Mouse (Mus musculus) midbrain, embryonic 13.5 days (tissue): Measurements from ENCODE around the gene Dpep3. TPM values are rescaled to one million over a fixed set of nuclear protein-coding genes. Genes with fewer than 3 reads are reported as not detected.
"Not testable (repeated sequence)": the region's sequence is repeated elsewhere in the genome, so short reads cannot be mapped to it uniquely, and the experiment has no call there.

Experiments
- ATAC-seq: fragments of 200-750 bp; cut with Nextera tagmentation; 2 replicates; pipeline ENCODE4 v1.8.0; 2017; ENCODE audit warnings: mild to moderate bottlenecking, moderate TSS enrichment, moderate library complexity
- H3K27ac ChIP-seq: fragments of 300-500 bp; sonication (generic); 2 replicates; pipeline ENCODE4 v1.5.1; 2015; ENCODE audit warnings: inconsistent platforms, mild to moderate bottlenecking, moderate library complexity
- H3K27me3 ChIP-seq: fragments of 300-500 bp; sonication (generic); 2 replicates; pipeline ENCODE4 v1.6.1; 2015; ENCODE audit warnings: mild to moderate bottlenecking, inconsistent platforms
- H3K36me3 ChIP-seq: fragments of 300-500 bp; sonication (generic); 2 replicates; pipeline ENCODE4 v1.6.1; 2015; ENCODE audit warnings: mild to moderate bottlenecking, inconsistent platforms
- H3K4me1 ChIP-seq: fragments of 300-500 bp; sonication (generic); replicated peaks from 2 replicates; pipeline ENCODE4 v1.6.1; 2015; ENCODE audit warnings: inconsistent platforms
- H3K4me2 ChIP-seq: fragments of 300-500 bp; sonication (generic); replicated peaks from 2 replicates; pipeline ENCODE4 v1.6.1; 2015; ENCODE audit warnings: moderate library complexity, mild to moderate bottlenecking, inconsistent platforms
- H3K4me3 ChIP-seq: fragments of 300-500 bp; sonication (generic); replicated peaks from 2 replicates; pipeline ENCODE4 v1.5.1; 2015; ENCODE audit warnings: mild to moderate bottlenecking, inconsistent platforms
- H3K9ac ChIP-seq: fragments of 300-500 bp; sonication (generic); replicated peaks from 2 replicates; pipeline ENCODE4 v1.6.1; 2015; ENCODE audit warnings: mild to moderate bottlenecking, inconsistent platforms
- H3K9me3 ChIP-seq: fragments of 300-500 bp; sonication (generic); 2 replicates; pipeline ENCODE4 v1.6.1; 2016; ENCODE audit warnings: mild to moderate bottlenecking, inconsistent platforms
- WGBS: fragments of 180-500 bp; shearing (Covaris S2); methylation state at CpG from one replicate; pipeline ENCODE4 v1.1.7; 2015; 5-methylcytosine and 5-hydroxymethylcytosine counted together
- polyA plus RNA-seq: library from polyadenylated mRNA; unstranded; fragments of >200 nt; fragmentation: Nextera tagmentation; extraction: Ambion mirVana; gene quantifications from 2 replicates; pipeline ENCODE4 v1.2.1, GENCODE M21; 2015

Gene Dpep3
- polyA plus RNA-seq, 1 experiment from 2014 or later = not detected

DNA sequence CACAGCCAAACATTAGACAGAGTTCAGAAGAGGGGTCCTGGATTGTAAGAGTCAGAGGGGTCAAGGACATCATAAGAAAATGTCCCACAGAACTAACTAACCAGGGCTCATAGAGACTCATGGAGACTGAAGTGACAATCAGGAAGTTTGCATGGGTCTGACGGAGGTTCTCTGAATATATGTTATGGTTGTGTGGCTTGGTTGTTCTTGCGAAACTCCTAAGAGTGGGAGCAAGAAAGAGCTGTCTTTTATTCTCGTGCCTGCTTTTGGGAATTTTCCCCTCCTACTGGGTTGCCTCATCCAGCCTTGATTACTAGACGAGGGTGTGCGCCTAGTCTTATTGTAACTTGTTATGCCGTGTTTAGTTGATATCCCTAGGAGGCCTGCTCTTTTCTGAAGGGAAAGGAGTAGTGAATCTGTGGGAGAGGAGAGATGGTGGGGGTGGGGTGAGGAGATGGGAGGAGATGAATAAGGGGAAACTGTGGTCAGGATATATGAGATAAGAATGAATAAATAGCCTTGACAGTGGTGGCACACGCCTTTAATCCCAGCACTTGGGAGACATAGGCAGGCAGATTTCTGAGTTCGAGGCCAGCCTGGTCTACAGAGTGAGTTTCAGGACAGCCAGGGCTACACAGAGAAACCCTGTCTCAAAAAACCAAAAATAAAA lies 25.4 kb upstream of the Dpep3 start:
- Histone ChIP-seq H3K27me3 (0 out of 2 replicates have a peak, but pooled peaks cover 4% of the 10 kb centered on the region), H3K9me3 (no peaks in the 10 kb centered on the region), H3K4me1 (peaks cover 2% of the 10 kb centered on the region; the same call in 1 of the 2 replicates), H3K9ac (no peak overlapping the region), H3K36me3 (0 out of 2 replicates have a peak, but pooled peaks cover 7% of the 10 kb centered on the region), H3K4me3 (no peak overlapping the region), H3K4me2 (no peak overlapping the region), H3K27ac (no peak overlapping the region)
- WGBS = 81% methylated on average over 8 of the region's 8 CpGs
- no peak for ATAC-seq

DNA sequence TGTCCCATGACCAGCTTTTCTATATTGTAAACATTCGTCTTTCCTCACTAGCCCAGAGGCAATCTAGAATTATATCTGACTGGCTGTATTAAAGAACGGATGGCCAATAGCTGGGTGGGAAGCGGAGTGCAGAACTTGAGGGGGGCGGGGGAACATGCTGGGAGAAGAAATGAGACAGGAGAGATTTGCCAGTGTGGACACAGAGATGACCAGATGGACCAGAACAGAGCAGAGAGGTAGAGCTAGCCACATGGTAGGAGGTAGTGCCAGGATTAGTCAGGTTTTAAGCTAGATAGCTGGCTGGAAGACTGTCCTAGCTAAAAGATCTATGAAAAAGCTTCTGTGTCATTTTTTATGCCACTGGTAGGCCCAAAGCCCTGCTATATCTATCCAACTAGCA lies 22.7 kb upstream of the Dpep3 start:
- WGBS = 90% methylated on average over 4 of the region's 4 CpGs
- Histone ChIP-seq H3K9ac (no peak overlapping the region), H3K4me2 (no peak overlapping the region), H3K4me1 (no peaks in the 10 kb centered on the region), H3K27me3 (0 out of 2 replicates have a peak, but pooled peaks cover 4% of the 10 kb centered on the region), H3K4me3 (no peak overlapping the region), H3K27ac (no peak overlapping the region), H3K9me3 (no peaks in the 10 kb centered on the region), H3K36me3 (no peaks in the 10 kb centered on the region)
- no peak for ATAC-seq

DNA sequence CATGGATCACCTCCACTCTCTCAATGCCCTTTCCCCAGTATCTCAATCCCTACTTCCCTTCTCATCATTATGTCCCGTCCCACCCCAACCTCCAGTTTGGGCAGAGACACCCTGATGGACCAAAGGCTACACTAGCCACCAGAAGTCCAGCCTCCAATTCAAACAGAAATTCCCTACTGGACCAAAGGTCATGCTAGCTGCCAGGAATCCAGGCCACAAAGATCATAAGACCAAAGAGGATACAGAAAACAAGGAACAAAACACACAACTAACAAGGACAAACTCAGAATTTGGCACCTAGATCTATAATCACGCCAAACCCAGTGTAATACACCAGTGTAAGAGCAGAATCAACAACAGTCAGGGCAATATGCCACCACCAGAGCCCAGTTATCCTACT lies 19.7 kb upstream of the Dpep3 start:
- Histone ChIP-seq H3K27ac (no peak overlapping the region), H3K4me3 (no peak overlapping the region), H3K9ac (no peak overlapping the region), H3K4me2 (no peak overlapping the region), H3K36me3 (no peaks in the 10 kb centered on the region), H3K27me3 (0 out of 2 replicates have a peak, but pooled peaks cover 4% of the 10 kb centered on the region), H3K9me3 (no peaks in the 10 kb centered on the region), H3K4me1 (no peaks in the 10 kb centered on the region)
- WGBS = 89% methylated on average over 2 of the region's 2 CpGs
- ATAC-seq = no peak

DNA sequence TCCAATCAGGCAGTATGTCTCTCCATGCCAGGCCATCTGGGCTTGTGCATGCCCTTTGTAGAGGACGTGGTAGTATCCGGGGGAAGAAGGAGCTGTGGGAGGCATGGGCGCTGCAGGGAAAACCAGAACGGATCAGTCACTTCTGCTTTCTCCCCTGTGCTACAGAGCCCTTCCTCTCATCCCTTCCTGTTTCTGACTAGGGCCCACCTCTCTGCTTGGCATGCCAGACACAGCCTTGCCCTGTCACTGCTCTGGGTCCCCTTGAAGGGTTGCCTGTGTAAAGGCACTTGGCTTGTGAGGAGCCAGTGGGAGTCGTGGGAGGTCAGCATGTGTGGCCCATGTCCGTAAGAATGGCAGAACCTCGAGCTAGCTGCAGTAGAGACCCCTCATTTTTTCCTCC lies 17.1 kb upstream of the Dpep3 start:
- WGBS = 72% methylated on average over 7 of the region's 7 CpGs
- H3K9me3 ChIP-seq = no peaks in the 10 kb centered on the region
- ATAC-seq = no peak
- H3K27me3 ChIP-seq = 0 out of 2 replicates have a peak, but pooled peaks cover 4% of the 10 kb centered on the region
- no peak overlapping the region for H3K4me3 ChIP-seq
- H3K9ac ChIP-seq = no peak overlapping the region
- H3K27ac ChIP-seq = no peak overlapping the region
- no peaks in the 10 kb centered on the region for H3K36me3 ChIP-seq
- H3K4me1 ChIP-seq = no peaks in the 10 kb centered on the region
- H3K4me2 ChIP-seq = no peak overlapping the region

DNA sequence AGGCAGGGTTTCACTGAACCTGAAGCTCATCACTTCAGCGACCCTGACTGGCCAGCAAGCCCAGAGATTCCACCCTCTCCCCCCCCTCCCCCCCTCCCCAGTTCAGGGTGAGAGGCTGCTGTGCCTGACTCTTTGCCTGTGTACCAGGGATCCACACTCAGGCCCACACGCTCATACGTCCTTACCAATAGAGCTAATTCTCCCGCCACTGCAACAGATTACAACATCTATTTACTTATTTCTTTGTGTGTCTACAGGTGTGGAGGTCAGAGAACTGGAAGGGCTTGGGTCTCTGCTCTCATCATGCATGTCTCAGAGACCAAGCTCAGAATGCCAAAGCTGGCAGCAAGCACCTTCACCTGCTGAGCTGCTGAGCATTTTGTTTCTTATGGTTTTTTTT lies 14.0 kb upstream of the Dpep3 start:
- no peaks in the 10 kb centered on the region for H3K9me3 ChIP-seq
- 0 out of 2 replicates have a peak, but pooled peaks cover 5% of the 10 kb centered on the region for H3K27me3 ChIP-seq
- H3K36me3 ChIP-seq = no peaks in the 10 kb centered on the region
- no peak overlapping the region for H3K9ac ChIP-seq
- no peak overlapping the region for H3K4me3 ChIP-seq
- H3K27ac ChIP-seq = no peak overlapping the region
- ATAC-seq = no peak
- WGBS = 59% methylated on average over 4 of the region's 4 CpGs
- H3K4me1 ChIP-seq = peaks cover 5% of the 10 kb centered on the region; the same call in 1 of the 2 replicates
- no peak overlapping the region for H3K4me2 ChIP-seq

DNA sequence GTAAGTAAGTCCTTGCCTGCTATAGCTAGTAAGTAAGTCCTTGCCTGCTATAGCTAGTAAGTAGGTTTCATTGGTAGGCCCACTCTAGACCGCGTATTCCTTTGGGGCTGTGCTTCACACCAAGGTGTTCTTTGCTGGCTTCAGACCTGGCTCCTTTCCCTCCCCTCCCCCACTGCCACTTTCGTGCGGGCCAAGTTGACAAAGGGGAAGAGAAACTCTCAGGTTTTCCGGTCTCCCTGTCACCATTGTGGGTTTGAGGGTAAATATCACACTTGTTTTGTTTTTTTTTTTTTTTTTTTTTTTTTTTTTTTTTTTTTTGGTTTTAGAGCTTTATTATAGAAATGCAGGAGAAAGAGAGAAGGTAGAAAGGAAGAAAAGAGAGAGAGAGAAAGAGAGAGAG lies 13.3 kb upstream of the Dpep3 start:
- no peak for ATAC-seq
- H3K27me3 ChIP-seq = 0 out of 2 replicates have a peak, but pooled peaks cover 5% of the 10 kb centered on the region
- no peak overlapping the region for H3K9ac ChIP-seq
- no peak overlapping the region for H3K27ac ChIP-seq
- no peak overlapping the region for H3K4me3 ChIP-seq
- no peak overlapping the region for H3K4me2 ChIP-seq
- 64% methylated on average over 5 of the region's 5 CpGs for WGBS
- peaks cover 5% of the 10 kb centered on the region; the same call in 1 of the 2 replicates for H3K4me1 ChIP-seq
- no peaks in the 10 kb centered on the region for H3K9me3 ChIP-seq
- no peaks in the 10 kb centered on the region for H3K36me3 ChIP-seq

DNA sequence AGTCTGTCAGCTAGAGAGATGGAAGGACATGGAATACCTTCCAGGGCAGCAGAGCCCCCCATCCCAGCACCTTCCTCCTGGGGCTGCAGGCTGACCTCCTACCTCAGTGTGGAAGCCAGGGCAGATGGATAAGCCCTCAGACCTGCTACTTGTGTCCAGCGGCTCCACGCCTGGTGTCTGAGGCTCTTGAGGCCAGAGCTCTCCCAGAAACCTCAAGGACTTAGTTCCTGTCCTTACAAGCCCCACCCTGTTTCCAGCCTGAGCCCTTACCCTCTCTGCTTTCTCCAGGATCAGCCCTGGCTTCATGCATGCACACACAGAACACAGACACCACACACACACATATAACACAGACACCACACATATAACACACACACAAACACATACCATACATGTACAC lies 12.3 kb upstream of the Dpep3 start:
- 88% methylated on average over 2 of the region's 2 CpGs for WGBS
- Histone ChIP-seq H3K4me1 (peaks cover 5% of the 10 kb centered on the region; the same call in 1 of the 2 replicates), H3K27me3 (0 out of 2 replicates have a peak, but pooled peaks cover 5% of the 10 kb centered on the region), H3K9ac (no peak overlapping the region), H3K4me3 (no peak overlapping the region), H3K36me3 (no peaks in the 10 kb centered on the region), H3K27ac (no peak overlapping the region), H3K4me2 (no peak overlapping the region), H3K9me3 (no peaks in the 10 kb centered on the region)
- no peak for ATAC-seq

DNA sequence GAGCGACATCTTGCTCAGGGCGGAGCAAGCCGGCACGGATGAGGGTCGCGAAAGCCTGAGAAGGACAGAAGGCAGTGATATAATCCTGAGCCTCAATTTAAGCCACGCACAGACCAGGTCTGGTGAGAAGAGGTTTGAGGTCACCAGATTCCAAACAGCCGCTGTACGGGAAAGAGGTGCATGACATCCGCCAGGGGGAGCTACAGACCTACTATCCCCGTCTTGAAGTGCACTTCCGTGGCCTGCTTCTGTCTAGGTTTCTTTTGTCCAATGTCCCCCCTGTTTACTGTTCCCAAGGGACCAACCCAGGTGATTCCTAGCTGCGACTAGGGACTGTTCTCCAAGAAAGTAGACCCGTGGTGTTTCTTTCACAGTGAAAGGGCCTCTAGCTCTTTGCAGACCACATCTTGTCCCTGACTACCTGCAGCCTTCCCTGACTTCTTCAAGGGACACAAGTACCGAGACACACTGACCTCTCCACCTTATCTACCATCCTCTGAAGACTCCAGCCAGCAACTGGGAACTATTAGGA lies 11.7 kb upstream of the Dpep3 start, which contains the start of gene Dus2:
Dus2 (plus strand) TSS at position 482 of the 532 bp plus-strand sequence.
- no peak within 1 kb of the TSS for H3K4me3 ChIP-seq
- H3K9ac ChIP-seq = no peak within 1 kb of the TSS
- H3K27me3 ChIP-seq = 0 out of 2 replicates have a peak, but pooled peaks cover 5% of the 10 kb centered on the region
- H3K4me2 ChIP-seq = 0 out of 2 replicates have a peak within 1 kb of the TSS, but pooled peaks have one; percentile 14
- H3K4me1 ChIP-seq = peaks cover 5% of the 10 kb centered on the region; the same call in 1 of the 2 replicates
- 11% methylated on average over 15 of the region's 15 CpGs for WGBS
- no peaks in the 10 kb centered on the region for H3K9me3 ChIP-seq
- no peaks in the 10 kb centered on the region for H3K36me3 ChIP-seq
- ATAC-seq = 0 out of 2 replicates have a peak, but pooled peaks have one; percentile 53
- no peak within 1 kb of the TSS for H3K27ac ChIP-seq

DNA sequence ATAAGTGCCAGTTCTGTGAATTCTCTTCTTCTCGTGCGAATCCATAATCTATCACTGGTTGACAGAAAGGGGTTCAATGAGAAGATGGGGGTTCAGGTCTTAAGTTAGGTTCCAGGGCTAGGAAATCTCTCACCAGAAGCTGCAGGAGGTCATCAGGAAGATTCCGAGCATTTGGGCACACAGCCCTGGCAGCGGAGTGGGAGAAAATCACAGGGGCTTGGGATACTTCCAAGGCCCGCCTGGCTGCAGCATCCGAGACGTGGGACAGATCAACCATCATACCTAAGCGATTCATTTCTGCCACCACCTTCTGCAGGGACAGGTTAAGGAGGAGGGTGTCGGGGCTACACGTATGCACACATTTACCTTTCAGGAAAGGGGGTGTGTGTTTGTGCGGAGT lies 9.3 kb upstream of the Dpep3 start:
- 0 out of 2 replicates have a peak, but pooled peaks cover 5% of the 10 kb centered on the region for H3K27me3 ChIP-seq
- H3K4me2 ChIP-seq = no peak overlapping the region
- ATAC-seq = no peak

DNA sequence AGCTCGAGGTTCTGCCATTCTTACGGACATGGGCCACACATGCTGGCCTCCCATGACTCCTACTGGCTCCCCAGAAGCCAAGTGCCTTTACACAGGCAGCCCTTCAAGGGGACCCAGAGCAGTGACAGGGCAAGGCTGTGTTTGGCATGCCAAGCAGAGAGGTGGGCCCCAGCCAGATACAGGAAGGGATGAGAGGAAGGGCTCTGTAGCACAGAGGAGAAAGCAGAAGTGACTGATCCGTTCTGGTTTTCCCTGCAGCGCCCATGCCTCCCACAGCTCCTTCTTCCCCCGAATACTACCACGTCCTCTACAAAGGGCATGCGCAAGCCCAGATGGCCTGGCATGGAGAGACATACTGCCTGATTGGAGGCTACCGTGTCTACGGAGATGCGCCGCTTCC lies 4.2 kb upstream of the Dpep3 start:
- not testable (repeated sequence) for H3K9ac ChIP-seq, H3K27ac ChIP-seq, H3K36me3 ChIP-seq, ATAC-seq, H3K4me1 ChIP-seq, H3K4me3 ChIP-seq, H3K9me3 ChIP-seq, H3K27me3 ChIP-seq, H3K4me2 ChIP-seq
- WGBS = 83% methylated on average over 11 of the region's 11 CpGs

More for the DNA sequence above, 9.3 kb upstream of the Dpep3 start:
- H3K4me3 ChIP-seq = no peak overlapping the region
- WGBS = 88% methylated on average over 11 of the region's 11 CpGs
- no peaks in the 10 kb centered on the region for H3K9me3 ChIP-seq
- H3K27ac ChIP-seq = no peak overlapping the region
- no peak overlapping the region for H3K9ac ChIP-seq
- H3K36me3 ChIP-seq = no peaks in the 10 kb centered on the region
- H3K4me1 ChIP-seq = peaks cover 5% of the 10 kb centered on the region; the same call in 1 of the 2 replicates

DNA sequence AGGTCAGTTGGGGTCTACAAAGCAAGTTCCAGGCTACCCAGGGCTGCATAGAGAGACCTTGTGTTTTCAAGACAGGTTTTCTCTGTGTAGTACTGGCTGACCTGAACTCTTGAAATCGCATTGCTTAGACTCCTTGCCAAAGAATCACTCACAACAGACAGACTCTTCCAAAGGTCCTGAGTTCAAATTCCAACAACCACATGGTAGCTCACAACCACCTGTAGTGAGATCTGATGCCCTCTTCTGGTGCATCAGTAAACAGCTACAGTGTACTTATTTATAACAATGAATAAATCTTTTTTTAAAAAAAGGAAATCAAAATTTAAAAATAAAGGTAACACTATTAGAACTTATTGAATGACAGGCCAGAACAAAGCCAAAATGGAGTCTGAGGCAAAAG lies 1.9 kb upstream of the Dpep3 start:
- no peaks in the 10 kb centered on the region for H3K27me3 ChIP-seq
- H3K4me2 ChIP-seq = no peak overlapping the region

DNA sequence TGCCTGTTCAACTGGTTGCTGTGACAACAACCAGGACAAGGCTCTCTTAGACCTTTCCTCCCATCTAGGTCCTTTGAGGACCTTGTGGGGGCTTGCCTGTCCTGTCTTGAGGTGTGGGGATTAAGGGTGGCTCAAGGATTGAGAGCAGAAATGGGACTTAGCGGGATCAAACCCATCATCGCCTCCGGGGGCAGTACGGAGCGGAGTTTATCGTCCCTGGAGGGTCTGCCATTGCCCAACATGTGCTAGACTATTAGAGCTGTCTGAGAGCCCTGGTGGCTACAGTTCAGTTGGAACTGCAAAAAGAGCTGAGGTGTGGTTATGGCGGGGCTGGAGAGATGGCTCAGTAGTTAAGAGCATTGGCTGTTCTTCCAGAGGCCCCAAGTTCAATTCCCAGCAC lies 3.9 kb downstream of the Dpep3 start:
- Histone ChIP-seq H3K9ac (no peak overlapping the region), H3K27ac (no peak overlapping the region), H3K4me1 (no peaks in the 10 kb centered on the region), H3K4me3 (no peak overlapping the region), H3K27me3 (no peaks in the 10 kb centered on the region), H3K4me2 (no peak overlapping the region), H3K9me3 (no peaks in the 10 kb centered on the region), H3K36me3 (no peaks in the 10 kb centered on the region)
- 61% methylated on average over 7 of the region's 7 CpGs for WGBS
- ATAC-seq = no peak

More for the DNA sequence above, 1.9 kb upstream of the Dpep3 start:
- Histone ChIP-seq H3K4me1 (no peaks in the 10 kb centered on the region), H3K9me3 (no peaks in the 10 kb centered on the region), H3K9ac (no peak overlapping the region), H3K4me3 (no peak overlapping the region), H3K27ac (no peak overlapping the region), H3K36me3 (no peaks in the 10 kb centered on the region)
- 92% methylated on average over 1 of the region's 1 CpGs for WGBS
- no peak for ATAC-seq
